Mouse (Mus musculus) heart, postnatal 4 days (tissue): Measurements from ENCODE around the gene Srm. TPM values are rescaled to one million over a fixed set of nuclear protein-coding genes. Genes with fewer than 3 reads are reported as not detected.

Source experiments
- DNase-seq: peaks from one replicate; pipeline ENCODE4 v3.0.0; 2021
- total RNA-seq, 2 experiments: library from RNA; stranded (reverse); gene quantifications; 2 replicates each; pipeline ENCODE4 v1.2.3; 2021

Srm gene
- 10 to 100 TPM; 33.0 to 34.7 TPM for total RNA-seq

DNA sequence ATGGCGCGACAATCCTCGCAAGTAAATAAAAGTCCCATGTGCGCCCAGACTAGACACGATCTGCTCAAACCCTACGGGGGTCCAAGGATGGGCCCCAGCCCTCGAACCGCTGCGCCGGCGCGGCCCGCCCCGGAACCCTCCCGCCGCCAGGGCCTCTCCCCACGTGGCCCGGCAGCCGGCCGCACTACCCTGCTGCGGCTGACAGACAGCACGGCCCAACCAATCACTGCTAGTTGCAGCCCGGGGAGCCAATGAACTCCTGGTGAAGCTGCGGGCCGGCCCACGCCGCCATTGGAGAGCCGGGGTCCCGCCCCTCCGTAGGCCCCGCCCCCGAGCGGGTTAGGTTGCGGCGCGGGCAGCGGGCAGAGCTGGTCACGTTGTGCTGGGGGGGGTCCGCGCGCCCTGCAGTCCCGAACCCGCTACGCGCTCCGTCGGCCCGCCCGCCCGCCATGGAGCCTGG is at the start of gene Srm:
Gene Srm (plus strand): TSS at position 333 of the 460 bp plus-strand sequence.
- DNase-seq = peak; percentile 98

DNA sequence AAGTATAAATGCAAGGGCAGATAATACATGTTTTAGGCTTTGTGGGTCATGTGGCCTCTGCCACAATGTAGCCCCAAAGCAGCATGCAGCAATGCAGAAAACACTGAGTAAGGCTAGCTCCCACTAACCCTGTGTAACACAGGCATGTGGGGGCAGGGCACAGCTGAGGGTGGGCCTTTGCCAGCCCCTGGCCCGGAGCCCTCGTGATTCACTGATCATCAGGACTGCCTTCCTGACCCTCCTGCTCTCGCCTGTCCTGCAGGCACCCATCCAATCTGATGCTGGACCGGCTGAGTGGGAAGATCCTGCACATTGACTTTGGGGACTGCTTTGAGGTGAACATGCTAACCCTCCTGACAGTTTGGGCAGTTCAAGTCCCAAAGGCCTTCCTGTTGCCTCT is 42.2 kb upstream of the Srm start:
- no peak for DNase-seq

DNA sequence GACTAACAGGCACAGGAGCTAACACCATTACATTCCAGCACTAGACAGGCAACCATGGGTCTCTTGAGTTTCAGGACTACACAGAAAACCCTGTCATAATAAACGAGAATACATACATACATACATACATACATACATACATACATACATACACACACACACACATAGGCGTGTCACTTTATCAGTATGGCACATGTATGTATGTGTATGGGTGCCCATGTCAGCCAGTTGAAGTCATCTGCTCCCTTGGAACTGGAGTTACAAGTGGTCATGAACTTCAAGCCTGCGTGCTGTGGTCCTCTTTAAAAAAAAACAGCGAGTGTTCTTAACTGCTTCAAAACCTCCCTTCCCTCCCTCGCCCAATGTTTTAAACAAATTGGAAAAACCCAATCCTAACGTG is 33.5 kb upstream of the Srm start:
- DNase-seq = no peak

DNA sequence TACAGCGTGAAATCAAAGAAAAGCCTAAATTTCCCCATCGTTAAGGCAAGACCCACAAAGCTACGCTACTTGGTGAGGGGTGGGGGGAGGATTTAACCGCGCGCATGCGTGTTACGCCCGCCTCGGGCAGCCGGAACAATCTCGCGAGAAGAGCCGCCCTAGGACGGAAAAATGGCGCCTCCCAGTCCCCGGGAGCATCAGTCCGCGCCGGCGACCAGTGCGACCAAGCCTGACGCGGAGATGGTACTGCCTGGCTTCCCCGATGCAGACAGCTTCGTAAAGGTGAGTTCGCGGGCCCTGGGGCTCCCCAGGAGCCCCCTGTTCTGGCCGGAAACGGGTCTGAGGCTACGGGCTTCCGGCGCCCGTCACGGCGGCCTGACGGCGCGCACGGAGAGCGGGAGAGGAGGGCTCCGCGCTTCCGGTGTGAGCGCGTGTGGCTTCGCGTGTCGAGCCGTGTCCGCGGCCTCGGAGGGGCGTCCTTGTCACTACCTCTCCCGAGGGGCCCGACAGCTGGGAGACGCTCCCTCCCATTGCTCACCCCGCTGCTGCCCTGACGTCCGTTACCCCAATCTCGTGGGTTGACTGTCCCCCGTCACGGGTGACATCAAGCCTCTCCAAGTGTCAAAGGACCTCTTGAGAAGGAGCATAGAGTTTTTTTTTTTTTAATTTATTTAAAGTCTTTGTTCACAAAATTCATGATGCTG is 32.9 kb upstream of the Srm start, which contains the start of gene Exosc10:
Gene Exosc10 (plus strand): TSS at position 133 of the 704 bp plus-strand sequence.
- peak; percentile 91 for DNase-seq

DNA sequence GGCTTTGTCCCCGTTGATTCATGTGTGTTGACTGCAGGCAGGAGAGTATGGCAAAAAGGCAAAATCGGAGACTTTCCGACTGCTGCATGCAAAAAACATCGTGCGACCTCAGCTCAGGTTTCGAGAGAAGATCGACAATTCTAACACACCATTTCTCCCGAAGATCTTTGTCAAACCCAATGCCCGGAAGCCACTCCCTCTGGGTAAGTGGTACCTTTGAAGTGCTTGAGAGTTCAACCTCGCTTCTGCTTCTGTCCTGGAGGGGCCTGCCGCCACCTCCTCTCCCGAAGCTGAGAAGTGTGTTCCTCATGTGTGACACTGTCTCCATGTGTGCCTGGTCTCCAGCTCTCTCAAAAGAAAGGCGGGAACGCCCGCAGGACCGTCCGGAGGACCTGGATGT is 28.6 kb upstream of the Srm start:
- no peak for DNase-seq

DNA sequence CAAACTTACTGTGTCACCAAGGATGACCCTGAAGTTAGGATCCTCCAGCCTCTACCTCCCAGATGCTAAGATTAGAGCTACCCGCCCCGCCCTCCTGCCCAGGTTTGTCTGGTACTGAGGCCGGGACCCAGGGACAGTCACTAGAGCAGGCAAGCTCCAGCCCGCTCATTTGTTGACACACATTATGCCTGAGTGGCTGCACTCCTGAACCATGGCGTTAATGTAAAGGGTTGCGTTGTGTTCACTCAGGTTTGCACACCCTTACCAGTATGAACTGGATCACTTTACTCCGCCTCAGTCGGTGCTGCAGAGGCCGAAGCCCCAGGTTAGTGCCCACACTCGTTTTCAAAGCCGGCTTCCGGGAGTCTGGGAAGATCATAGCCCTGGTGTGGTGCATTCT is 27.7 kb upstream of the Srm start:
- no peak for DNase-seq

DNA sequence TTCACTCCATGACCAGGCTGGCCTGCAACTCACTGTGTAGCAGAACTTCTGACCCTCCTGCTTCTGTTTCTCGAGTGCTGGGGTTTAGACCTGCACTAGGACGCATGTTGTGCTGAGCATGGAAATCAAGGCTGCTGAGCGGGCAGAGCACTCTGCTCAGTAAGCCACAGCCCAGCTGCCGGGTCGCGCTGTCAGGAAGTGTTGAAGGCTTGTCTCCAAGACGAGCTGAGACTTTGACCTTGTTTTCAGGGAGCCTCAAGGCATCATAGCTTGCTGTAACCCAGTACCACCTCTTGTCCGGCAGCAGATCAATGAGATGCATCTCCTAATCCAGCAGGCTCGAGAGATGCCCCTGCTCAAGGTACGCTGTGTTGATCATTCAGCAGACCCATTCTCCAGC is 21.2 kb upstream of the Srm start:
- DNase-seq = no peak

DNA sequence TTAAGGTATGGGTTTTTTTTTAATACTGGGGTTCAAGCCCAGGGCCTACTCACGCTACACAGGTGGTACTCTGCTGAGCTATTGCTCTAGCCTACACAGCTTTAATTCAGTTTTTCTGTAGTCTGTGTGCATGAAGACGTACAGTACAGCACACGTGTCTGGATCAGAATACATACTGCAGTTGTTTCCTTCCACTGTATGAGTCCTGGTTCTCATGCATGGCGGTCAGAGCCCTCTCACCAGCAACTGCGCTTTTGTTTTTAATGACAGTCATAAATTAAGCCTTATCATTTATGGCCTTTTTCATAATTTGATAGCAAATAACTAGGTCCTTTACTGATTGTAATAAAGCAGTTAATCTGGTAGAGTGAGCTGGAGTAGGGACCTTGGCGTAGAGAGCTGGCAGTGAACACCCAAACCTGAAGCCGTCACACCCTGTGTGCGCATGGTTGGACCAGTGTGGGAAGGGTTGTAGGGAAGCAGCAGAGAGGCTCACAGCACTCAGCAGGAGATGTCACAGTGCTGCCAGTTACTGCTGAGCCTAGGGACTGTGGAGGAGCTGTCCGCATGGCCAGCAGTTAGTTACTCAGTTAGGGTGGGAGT is 20.5 kb upstream of the Srm start:
- no peak for DNase-seq

DNA sequence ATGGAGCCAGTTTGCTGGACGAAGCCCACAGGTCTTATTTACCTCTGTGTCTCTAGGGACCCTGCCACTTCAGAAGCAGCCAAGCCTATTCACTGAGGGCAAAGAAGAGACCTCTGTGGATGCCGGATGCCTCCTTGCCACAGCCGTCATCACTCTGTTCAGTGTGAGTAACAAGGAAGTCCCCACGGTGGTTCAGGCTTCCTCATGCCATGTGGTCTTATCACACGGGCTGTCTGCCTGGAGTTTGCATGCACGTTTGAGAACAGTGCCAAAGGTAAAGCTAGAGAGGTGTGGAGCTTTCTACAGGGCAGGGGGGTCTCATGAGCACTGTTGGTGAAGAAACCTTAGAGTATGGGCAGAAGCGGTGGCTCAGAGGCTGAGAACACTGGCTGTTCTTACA is 18.1 kb upstream of the Srm start:
- no peak for DNase-seq

DNA sequence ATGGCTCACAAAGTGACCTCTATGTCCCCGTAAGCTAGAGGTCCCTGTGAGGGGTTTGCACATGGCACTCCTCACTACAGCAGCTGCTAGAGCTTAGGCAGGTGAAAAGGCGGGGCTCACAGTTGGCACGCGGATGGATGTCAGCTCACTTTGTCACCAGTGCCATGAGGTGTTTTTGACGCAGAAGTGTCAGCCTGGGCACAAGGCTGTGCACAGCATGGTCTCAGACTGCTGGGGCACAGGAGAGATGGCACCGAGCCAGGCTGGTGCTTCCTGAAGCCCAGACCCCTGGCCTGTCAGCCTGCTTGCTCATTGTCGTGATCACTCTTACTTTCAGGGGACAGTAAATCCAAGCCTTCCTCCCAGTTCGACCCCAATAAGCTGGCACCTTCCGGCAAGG is 10.5 kb upstream of the Srm start:
- peak; percentile 42 for DNase-seq

DNA sequence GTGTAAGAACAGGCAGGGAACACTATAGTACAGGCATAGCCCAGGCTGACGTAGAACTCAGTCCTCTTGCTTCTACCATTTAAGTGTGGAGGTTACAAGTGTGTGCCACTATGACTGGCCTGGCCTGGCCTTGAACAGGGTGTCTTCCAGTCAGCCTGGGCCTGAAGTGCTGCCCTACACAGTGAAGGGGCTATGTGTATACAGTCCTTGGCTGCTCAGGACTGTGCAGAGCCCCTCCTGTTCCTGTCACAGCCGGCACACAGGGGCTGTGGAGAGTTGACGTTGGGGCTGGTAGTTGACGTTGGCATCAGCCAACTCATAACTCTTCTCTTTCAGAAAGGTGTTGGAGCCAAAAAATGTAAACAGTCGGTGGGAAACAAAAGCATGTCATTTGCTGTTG is 9.9 kb upstream of the Srm start:
- no peak for DNase-seq

DNA sequence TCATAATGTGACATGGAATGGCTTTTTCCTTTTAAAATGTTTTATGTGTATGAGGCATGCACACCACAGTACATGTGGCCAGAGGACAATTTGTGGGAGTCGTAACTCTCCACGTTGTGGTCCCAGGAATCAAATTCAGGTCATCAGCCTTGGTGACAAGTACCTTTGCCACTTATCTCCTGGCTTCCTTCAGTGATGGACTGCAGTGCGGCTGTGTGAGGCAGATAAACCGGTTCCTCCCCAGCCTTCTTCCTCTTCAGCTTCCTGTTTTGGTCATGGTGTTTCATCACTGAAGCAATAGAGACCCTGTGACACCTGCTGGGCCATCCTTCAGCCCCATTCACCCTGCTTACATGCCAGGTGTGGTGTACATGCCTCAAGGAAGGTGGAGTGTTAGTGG is 8.0 kb upstream of the Srm start:
- no peak for DNase-seq

DNA sequence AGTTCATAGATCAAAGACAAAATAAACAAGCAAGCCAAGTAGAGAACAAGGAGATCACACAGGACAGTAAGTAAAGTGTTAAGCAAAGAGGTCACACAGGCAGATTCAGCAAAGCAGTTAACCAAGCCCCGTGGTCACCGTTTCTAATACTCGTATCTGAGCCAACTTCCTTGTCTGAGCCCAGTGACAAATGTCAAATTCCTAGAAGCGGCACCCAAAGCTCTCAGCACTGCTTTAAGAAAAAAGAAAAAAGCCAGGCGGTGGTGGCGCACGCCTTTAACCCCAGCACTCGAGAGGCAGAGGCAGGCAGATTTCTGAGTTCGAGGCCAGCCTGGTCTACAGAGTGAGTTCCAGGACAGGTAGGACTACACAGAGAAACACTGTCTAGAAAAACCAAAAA is 4.7 kb upstream of the Srm start:
- DNase-seq = no peak

DNA sequence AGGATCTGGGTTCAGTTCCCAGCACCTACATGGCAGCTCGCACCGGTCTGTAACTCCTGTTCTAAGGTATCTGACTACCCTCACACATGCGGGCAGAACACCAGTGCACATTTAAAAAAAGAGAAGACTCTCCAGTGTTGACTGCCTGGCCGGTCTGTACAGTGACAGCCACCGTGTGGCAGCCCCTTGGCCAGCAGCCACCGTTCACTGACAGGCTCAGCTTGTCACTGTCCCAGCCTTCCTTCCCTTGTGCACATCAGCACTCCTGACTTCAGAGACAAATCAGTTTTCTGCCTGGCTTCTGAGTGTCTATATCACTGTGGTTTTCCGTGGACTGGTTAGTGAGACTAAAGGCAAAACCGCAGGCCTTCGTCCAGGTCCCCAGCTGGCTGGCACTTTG is 2.5 kb upstream of the Srm start:
- DNase-seq = peak; percentile 62

DNA sequence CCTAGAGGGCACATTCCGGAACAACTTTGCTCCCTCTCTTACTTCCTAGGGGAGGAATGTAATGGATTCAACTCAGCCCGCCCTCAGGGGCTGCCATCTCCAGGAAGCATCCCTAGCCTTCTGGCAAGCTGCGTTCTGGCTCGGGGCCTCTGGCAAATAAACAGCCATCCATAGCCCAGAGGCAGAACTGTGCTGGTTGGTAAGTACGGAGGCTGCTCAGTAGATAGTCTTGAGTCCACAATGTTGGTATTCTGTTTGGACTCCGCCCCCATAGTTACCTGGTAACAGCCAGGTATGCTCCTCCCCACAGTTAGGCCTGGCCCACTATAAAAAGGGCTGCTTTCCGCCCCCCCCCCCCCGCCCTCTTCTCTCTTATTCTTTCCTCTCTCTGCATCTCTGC is 1.7 kb upstream of the Srm start:
- no peak for DNase-seq

DNA sequence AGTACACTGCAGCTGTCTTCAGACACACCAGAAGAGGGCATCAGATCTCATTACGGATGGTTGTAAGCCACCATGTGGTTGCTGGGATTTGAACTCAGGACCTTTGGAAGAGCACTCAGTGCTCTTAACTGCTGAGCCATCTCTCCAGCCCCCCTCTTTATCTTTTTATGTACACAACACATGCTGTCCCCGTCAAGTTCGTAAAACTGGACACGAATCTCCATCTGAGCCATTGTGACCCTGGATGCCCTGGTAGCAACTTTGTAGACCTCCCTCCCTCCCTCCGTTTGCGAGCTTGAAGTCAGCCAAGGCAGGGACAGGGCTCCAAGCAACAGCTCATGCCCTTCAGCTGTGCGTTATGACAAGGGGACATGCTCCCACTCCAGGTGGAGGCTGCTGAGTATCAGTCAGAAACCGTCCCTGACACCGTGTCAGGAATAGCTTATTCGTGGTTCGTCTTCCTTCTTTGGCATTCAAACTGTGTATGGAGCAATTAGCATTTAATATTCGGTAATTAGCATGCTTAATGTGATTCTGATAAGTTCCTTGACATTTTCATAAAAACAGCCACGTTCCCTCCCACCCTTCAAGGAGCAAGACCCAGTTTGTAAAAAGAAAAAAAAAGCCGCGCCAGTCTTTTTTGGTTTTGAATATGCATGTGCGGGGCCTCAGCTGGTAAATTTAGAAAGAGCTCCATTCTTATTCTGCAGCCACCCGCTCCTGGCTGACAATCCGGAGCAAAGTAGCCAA is 707 bp upstream of the Srm start:
- DNase-seq = no peak

DNA sequence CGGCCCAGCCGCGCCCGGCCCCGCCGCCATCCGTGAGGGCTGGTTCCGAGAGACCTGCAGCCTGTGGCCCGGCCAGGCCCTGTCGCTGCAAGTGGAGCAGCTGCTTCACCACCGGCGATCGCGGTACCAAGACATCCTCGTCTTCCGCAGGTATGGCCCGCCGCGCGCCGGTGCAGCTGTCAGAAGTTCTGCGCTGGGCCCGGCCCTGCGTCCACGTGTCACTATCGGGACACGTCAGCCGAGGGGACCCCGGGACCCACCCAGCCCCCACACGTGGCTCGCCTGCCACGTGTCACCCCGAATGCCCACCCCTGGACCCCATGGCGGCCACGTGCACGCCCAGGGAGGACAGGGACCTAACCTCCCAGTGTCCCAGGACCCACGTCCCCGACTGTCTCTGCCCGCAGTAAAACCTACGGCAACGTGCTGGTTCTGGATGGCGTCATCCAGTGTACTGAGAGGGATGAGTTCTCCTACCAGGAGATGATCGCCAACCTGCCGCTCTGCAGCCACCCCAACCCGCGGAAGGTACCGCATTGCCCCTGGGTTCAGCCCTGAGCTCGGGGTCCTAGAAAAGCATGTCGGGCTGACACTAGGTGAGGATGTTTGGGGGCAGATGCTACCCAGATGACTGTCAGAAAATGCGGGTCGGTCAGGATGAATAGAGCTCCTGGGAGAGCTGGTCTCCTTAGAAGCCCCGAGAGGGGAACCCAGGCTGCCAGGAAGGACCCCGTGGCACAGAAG is 506 bp downstream of the Srm start:
- DNase-seq = no peak

DNA sequence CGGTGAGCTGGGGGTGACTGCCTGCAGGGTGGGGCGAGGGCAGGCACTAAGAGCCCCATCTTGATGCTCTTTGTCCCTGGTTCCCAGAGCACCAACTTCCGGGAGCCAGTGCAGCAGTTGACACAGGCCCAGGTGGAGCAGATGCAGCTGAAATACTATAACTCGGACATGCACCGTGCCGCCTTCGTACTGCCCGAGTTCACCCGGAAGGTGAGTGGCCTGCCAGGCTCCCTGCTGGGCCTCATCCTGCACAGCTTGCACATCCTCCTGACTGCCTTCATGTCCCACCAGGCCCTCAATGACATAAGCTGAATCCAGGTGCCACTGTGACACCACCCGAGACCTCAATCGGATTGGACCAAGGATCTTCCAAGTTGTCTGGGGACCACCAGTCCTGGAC is 2.7 kb downstream of the Srm start:
- no peak for DNase-seq

DNA sequence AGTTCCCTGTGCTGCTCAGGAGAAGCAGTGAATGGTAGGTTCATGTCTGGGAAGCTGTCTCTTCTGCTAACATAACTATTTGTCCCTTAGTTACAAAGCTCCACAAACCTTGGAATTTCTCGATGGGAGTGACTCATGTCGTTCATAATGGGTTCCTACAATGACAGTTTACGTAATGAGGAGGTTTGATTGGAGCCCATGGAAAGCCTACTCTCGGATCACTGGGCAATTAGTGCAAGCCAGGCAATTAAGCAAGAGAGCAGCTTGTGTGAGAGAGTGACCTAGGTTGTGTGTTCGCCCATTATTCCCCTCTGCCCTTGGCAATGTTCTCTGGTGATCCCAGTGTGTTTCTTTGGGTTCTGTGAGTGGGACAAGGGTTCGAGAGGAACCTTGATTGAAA is 4.6 kb downstream of the Srm start:
- no peak for DNase-seq

DNA sequence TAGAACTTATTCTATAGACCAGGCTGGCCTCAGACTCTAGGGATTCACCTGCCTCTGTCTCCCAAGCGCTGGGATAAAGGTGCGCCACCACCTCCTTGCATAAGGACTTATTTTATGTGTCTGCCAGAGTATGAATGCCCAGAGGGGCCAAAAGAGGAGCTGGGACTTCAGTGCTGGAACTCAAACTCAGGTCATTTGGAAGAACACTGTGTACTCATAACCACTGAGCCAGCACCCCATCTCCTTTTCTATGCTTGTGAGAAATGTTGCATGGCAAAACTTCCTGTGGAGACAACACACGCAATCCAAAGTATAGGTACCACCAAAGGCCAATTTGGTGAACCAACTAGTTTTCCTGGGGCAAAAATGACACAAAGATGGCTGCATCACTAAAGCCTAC is 5.4 kb downstream of the Srm start:
- no peak for DNase-seq

DNA sequence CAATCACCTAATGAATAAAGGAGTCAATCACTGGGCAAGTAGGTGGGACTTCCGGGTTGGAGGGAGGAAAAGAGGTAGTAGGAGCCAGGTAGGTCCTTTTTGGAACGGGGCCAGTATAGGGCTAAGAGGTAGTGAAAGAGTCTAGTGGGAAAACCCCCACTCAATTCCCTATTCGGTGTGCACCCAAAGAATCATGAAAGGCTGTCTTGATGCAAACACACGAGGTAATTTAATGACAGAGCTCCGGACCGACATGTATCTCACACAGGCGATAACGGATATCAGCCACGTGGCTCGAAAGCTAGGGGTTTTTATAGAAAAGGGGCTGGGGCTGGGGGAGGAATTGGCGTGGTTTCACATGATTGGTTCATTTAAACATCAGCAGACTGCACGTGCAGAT is 7.5 kb downstream of the Srm start:
- no peak for DNase-seq

DNA sequence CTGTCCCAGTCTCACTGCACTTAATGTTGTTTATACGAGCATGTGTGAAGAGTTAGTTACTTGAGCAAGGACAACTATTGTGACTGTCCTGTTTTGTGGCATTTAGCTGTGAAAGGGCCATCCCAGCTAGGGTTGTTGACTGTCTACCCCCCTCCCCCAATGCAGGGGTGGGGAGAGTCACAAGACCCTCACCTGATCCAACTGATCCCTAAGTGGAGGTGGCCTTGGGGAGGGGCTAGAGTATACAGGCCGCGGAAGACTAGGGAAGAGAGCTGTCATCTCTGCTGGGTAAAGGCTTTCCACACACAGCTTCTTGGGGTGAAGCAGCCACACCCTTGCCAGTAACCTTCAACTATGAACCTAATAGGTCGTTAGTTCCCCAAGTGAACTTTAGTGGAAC is 9.0 kb downstream of the Srm start:
- DNase-seq = no peak

DNA sequence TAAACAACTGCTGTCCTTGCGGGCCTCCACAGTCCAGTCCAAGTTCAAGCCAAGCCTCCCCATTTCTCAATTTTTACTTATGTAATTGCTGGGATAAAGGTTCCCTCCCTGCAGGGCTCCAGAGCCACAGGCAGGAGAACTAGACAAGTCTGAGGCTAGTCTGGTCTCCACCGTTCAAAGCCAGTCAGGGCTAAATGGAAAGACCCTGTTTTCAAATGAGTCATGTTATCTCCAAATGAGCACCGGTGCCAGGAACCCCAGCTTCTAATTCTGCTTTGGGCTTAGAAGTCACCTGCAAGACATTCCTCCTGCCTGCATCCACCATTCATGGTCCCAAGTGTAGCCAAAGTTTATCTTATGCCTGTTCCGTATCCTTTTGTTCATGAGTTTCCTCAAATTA is 10.6 kb downstream of the Srm start:
- no peak for DNase-seq
